Mouse (Mus musculus): ENCODE data around the gene Esrrg. TPM values are rescaled to one million over a fixed set of nuclear protein-coding genes. Genes with fewer than 3 reads are reported as not detected.

Esrrg gene
- polyA plus RNA-seq, 1 experiment from 2014 or later: 1.8 TPM

DNA sequence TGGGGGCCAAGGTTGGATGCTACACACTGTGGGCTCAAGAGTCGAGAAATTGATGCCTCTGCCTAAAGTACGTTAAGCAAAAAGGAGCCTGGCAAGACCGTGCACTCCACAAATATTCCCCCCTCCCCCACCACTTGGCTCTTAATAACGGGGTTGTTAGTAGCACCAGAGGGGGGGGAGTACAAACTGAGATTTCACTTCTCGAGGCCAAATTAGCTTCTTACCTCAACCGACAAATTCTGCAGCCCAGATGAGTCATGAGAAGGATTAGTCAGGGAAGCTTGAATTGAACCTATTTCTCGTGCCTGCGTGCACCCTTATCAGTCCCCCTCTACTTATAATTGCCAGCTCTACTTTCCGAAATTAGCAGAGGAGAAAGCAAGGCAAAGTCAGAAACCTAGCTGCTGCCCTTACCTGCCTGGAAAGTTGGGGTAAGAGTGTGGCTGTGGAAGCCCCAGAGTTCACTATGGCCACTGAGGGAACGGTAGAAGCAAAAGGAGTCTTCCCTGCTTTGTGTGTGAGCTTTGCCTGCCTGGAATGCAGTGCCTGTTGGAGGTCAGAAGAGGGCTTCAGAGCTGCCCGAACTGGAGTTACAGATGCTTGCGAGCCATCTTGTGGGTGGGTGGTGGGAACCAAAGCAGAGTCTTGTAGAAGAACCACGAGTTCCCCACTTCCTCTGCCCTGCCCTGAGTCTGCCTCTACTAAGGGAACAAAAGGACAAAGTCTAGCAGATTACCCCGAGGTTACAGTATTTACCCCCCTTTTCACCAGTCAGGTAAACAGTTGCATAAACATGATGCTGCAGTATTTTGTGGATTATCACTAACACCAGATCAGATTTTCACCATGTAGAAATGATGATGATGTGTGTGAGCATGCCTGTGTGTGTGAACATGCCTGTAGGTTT is 409.6 kb downstream of the Esrrg start:
- no peak for ATAC-seq (ENCODE audit: insufficient read depth)
- H3K4me2 ChIP-seq: no peak overlapping the region
- no peak overlapping the region for H3K27ac ChIP-seq (ENCODE audit: low read depth)

DNA sequence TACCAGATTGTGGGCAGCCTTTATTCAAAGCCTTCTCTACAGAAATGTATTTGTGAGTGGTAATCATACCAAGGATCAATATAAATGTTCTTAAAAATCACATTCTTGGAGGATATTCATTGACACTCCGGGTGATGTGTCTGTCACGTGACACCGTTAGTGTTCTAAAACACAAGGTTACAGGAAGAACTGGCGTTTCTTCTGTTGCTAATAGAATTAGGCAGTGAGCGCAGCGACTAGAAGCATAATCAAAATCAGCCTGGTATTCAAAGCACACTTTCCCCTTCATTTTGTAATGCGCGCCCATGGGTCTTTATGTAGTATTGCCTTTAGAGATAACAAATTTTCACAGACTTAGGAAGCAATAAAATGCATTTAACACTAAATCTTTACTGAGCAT is 420.6 kb downstream of the Esrrg start:
- Histone ChIP-seq H3K27me3 (ENCODE audit: insufficient read depth, low read length) (no peaks in the 10 kb centered on the region), H3K9ac (no peak overlapping the region), H3K4me1 (ENCODE audit: insufficient read depth) (no peaks in the 10 kb centered on the region), H3K4me2 (no peak overlapping the region), H3K9me3 (ENCODE audit: low read depth, low read length) (no peaks in the 10 kb centered on the region), H3K36me3 (ENCODE audit: insufficient read depth) (no peaks in the 10 kb centered on the region), H3K27ac (ENCODE audit: low read depth) (no peak overlapping the region), H3K4me3 (ENCODE audit: low read depth, low read length) (no peak overlapping the region)
- TF ChIP-seq CTCF (IDR thresholded peaks at IDR 0.05; ENCODE audit: low read depth): no peak
- ATAC-seq (ENCODE audit: insufficient read depth): no peak
- 78% methylated on average over 8 of the region's 8 CpGs for WGBS
- no peak for DNase-seq

More for the DNA sequence above, 409.6 kb downstream of the Esrrg start:
- no peak for TF ChIP-seq CTCF (IDR thresholded peaks at IDR 0.05; ENCODE audit: low read depth)
- Histone ChIP-seq H3K27me3 (ENCODE audit: insufficient read depth, low read length) (no peaks in the 10 kb centered on the region), H3K4me3 (ENCODE audit: low read depth, low read length) (no peak overlapping the region), H3K9me3 (ENCODE audit: low read depth, low read length) (no peaks in the 10 kb centered on the region), H3K4me1 (ENCODE audit: insufficient read depth) (no peaks in the 10 kb centered on the region), H3K36me3 (ENCODE audit: insufficient read depth) (no peaks in the 10 kb centered on the region), H3K9ac (no peak overlapping the region)
- no peak for DNase-seq
- WGBS: 53% methylated on average over 14 of the region's 14 CpGs

DNA sequence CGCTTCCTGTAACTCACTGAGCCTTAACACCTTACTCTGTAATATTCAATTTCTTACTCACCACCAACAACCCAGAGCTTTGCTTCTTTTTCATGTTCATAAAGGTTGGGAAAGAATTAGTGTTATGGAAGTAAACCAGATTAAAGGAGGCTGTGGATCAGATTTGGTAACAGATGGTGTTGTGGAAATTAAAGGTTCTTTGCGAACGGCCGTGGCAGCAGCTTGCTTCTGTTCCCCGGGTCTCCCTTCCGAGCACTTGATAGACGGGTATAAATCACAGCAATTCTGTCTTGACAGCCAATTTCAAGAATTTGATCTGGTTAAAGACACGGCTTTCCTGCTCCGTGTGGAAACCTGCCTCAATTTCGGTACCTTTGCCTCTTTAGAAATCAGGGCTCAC is 421.5 kb downstream of the Esrrg start:
- no peaks in the 10 kb centered on the region for H3K4me1 ChIP-seq (ENCODE audit: insufficient read depth)
- no peak overlapping the region for H3K4me3 ChIP-seq (ENCODE audit: low read depth, low read length)
- H3K9me3 ChIP-seq (ENCODE audit: low read depth, low read length): no peaks in the 10 kb centered on the region
- DNase-seq (no peak), ATAC-seq (ENCODE audit: insufficient read depth) (no peak)
- WGBS: 54% methylated on average over 10 of the region's 10 CpGs
- no peak for TF ChIP-seq CTCF (IDR thresholded peaks at IDR 0.05; ENCODE audit: low read depth)
- no peaks in the 10 kb centered on the region for H3K27me3 ChIP-seq (ENCODE audit: insufficient read depth, low read length)
- no peaks in the 10 kb centered on the region for H3K36me3 ChIP-seq (ENCODE audit: insufficient read depth)
- no peak overlapping the region for H3K27ac ChIP-seq (ENCODE audit: low read depth)
- H3K9ac ChIP-seq: no peak overlapping the region
- no peak overlapping the region for H3K4me2 ChIP-seq

DNA sequence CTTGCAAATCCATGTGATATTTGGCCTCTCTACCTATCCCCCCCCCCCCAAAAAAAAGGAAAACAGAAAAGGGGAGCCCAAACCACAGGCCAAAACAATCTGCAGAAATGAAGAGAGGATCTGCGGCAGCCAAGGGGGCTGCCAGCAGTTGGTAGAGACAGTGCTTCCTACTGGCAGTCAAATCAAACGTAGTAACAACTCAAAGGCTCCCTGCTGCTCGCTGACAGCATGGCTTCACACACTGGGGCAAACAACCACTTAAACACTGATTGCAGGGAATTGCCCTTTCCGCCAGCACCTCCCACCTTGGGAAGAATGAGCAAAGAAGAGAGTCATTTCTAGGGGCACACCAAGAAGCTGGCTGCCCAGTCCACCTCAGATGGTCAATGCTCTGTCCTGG is 422.7 kb downstream of the Esrrg start:
- Histone ChIP-seq H3K4me2 (no peak overlapping the region), H3K36me3 (ENCODE audit: insufficient read depth) (no peaks in the 10 kb centered on the region), H3K4me1 (ENCODE audit: insufficient read depth) (no peaks in the 10 kb centered on the region), H3K9me3 (ENCODE audit: low read depth, low read length) (no peaks in the 10 kb centered on the region), H3K9ac (no peak overlapping the region), H3K27me3 (ENCODE audit: insufficient read depth, low read length) (no peaks in the 10 kb centered on the region), H3K27ac (ENCODE audit: low read depth) (no peak overlapping the region), H3K4me3 (ENCODE audit: low read depth, low read length) (no peak overlapping the region)
- ATAC-seq (ENCODE audit: insufficient read depth) (no peak), DNase-seq (no peak)
- no peak for TF ChIP-seq CTCF (IDR thresholded peaks at IDR 0.05; ENCODE audit: low read depth)
- WGBS: 42% methylated on average over 4 of the region's 4 CpGs

GRCm38 (mm10) chr1:188035957-188036356 is 427.4 kb downstream of the Esrrg start:
- H3K27ac ChIP-seq (ENCODE audit: low read depth): no peak overlapping the region
- no peak for TF ChIP-seq CTCF (IDR thresholded peaks at IDR 0.05; ENCODE audit: low read depth)
- H3K4me1 ChIP-seq (ENCODE audit: insufficient read depth): no peaks in the 10 kb centered on the region
- DNase-seq (no peak), ATAC-seq (ENCODE audit: insufficient read depth) (no peak)
- H3K4me3 ChIP-seq (ENCODE audit: low read depth, low read length): no peak overlapping the region
- H3K9ac ChIP-seq: no peak overlapping the region
- no peaks in the 10 kb centered on the region for H3K36me3 ChIP-seq (ENCODE audit: insufficient read depth)
- no peaks in the 10 kb centered on the region for H3K27me3 ChIP-seq (ENCODE audit: insufficient read depth, low read length)
- H3K9me3 ChIP-seq (ENCODE audit: low read depth, low read length): no peaks in the 10 kb centered on the region
- no peak overlapping the region for H3K4me2 ChIP-seq
- 48% methylated on average over 8 of the region's 8 CpGs for WGBS

- H3K27ac ChIP-seq (ENCODE audit: low read depth): no peak overlapping the region
- no peak overlapping the region for H3K4me3 ChIP-seq (ENCODE audit: low read depth, low read length)
- ATAC-seq (ENCODE audit: insufficient read depth): no peak
- no peaks in the 10 kb centered on the region; the same call in 1 of the 2 replicates for H3K9me3 ChIP-seq (ENCODE audit: low read depth, low read length)
- no peak for TF ChIP-seq CTCF (IDR thresholded peaks at IDR 0.05; ENCODE audit: low read depth)
- H3K4me1 ChIP-seq (ENCODE audit: insufficient read depth): no peaks in the 10 kb centered on the region
- DNase-seq: no peak
- no peak overlapping the region for H3K9ac ChIP-seq
- no peaks in the 10 kb centered on the region for H3K36me3 ChIP-seq (ENCODE audit: insufficient read depth)
- WGBS: 78% methylated on average over 6 of the region's 6 CpGs
- no peak overlapping the region for H3K4me2 ChIP-seq
- no peaks in the 10 kb centered on the region for H3K27me3 ChIP-seq (ENCODE audit: insufficient read depth, low read length)
These were observed 438.1 kb downstream of the Esrrg start for GRCm38 (mm10) chr1:188046691-188047121.

DNA sequence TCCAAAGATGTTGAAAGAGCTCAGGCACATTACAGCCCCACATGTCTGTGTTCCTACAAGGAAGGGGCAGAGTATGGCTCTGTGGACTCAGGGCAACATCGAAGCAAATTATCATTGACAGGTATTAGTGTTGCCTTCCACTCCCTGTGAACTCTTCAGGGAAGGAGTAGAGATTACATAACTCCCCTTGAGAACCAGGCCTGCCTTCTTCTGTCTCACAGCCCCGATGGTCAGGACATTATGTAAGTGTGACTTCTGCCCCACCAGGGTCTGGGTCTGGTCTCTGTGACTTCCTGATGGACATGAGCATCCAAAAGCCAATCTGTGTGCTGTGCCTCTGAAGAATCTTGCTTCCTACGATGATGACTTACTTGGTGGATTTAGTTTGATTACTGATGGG is 438.6 kb downstream of the Esrrg start:
- no peak for TF ChIP-seq CTCF (IDR thresholded peaks at IDR 0.05; ENCODE audit: low read depth)
- Histone ChIP-seq H3K4me3 (ENCODE audit: low read depth, low read length) (no peak overlapping the region), H3K36me3 (ENCODE audit: insufficient read depth) (no peaks in the 10 kb centered on the region), H3K9me3 (ENCODE audit: low read depth, low read length) (no peaks in the 10 kb centered on the region; the same call in 1 of the 2 replicates), H3K4me2 (no peak overlapping the region), H3K4me1 (ENCODE audit: insufficient read depth) (no peaks in the 10 kb centered on the region), H3K27me3 (ENCODE audit: insufficient read depth, low read length) (no peaks in the 10 kb centered on the region), H3K27ac (ENCODE audit: low read depth) (no peak overlapping the region), H3K9ac (no peak overlapping the region)
- no peak for DNase-seq
- 68% methylated on average over 3 of the region's 3 CpGs for WGBS
- ATAC-seq (ENCODE audit: insufficient read depth): no peak
